Mouse (Mus musculus): ENCODE measurements around the gene Stk32c.

DNA sequence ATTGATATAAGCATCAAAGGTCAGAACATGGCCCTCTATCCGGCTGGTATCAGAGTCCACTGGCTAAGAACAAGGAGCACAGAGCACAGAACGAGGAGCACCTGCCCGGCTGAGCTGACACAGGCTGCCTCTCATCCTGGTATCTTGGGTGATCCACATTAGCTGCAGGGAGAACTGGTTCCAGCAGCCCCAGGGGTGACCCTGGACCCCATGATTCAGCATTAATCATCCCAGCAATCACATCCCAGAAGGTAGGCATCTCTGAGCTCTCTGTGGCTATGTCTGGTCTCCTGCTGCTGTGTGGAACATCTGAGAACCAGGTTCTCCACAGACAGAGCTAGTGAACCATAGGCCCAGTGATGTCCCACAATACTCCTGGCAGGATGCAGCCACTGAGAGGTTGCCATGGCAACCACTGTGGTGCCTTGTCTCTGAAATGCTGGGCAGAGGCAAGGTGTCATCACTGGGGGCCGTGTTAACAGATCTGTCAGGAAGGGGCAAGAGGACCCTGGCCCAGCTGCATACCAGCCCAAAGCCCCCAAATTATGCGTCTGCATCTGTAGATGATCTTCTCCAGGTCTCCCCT is 76.1 kb downstream of the Stk32c start:
- TF ChIP-seq CHD2 (IDR thresholded peaks at IDR 0.05; ENCODE audit: low read depth, low read length) (no peak), HCFC1 (IDR thresholded peaks at IDR 0.05; ENCODE audit: borderline replicate concordance, insufficient read depth, low read length) (no peak), ZC3H11A (IDR thresholded peaks at IDR 0.05; ENCODE audit: borderline replicate concordance, low read depth, low read length) (no peak), ZNF384 (IDR thresholded peaks at IDR 0.05; ENCODE audit: low read depth, low read length) (no peak)

All from ES-E14 (cell line).